Mouse (Mus musculus): Measurements from ENCODE around the gene Olfr1383.
"Not testable (repeated sequence)": the region's sequence is repeated elsewhere in the genome, so short reads cannot be mapped to it uniquely, and the experiment has no call there.

Olfr1383 gene

DNA sequence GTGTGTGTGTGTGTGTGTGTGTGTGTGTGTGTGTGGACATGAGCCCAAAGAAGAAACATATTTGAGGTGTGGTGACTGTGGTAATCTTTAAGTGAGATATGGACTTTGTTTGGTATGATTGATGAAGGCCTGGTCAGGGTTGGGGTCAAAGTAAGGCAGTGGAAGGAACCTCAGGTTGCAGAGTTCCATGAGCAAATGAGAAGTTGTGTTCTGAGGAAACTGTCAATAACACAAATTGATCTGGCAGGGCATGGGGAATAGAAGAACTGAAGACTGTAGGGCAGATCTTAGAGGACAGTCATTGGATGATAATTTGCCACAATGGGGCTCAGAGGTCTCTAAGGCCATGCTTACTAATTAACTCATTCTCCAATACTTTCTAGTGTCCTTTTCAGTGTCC, at the start of gene Olfr1383:
TSS of gene Olfr1383 (plus strand) at position 301 of the 400 bp plus-strand sequence.
- no peak for DNase-seq

DNA sequence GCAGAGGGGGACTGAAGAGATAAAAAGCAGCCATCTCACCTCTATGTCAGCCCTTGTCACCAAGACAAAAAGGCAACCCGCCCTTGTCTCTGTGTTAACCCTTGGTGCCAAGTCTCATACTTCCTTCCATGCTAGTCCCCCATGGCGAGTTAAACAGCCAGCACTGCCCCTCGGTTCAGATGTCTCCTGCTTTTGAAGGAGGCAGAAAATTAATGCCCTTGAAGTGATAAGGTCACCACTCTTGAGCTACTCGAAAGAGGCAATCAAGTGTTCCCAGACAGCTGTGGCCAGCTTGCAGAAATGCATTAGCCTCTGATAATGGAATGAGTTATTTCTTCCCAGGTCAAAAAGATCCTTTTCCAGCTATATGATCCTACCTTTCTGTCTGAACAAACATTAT, 33.5 kb upstream of the Olfr1383 start:
- no peak for DNase-seq

DNA sequence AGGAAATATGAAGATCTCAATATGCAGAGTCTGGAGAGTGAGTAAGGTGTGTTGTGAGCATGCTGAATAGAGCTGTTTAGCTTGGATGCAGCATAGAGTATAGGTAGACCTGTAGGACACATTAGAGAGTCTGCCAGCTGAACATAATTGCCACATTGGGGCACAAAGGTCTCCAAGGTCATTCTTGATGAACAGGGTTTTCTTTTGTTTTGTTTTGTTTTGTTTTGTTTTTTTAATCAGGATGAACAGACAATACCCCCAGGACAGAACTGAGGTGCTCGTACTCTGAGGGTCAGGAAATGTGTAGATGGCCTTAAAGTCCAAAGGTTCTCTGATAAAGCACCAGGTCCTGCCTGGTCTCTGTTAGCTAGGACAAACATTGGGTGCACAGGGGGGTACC, 30.7 kb upstream of the Olfr1383 start, which contains the start of gene Olfr1385:
TSS of gene Olfr1385 (plus strand) at position 301 of the 400 bp plus-strand sequence.
- DNase-seq = not testable (repeated sequence)

DNA sequence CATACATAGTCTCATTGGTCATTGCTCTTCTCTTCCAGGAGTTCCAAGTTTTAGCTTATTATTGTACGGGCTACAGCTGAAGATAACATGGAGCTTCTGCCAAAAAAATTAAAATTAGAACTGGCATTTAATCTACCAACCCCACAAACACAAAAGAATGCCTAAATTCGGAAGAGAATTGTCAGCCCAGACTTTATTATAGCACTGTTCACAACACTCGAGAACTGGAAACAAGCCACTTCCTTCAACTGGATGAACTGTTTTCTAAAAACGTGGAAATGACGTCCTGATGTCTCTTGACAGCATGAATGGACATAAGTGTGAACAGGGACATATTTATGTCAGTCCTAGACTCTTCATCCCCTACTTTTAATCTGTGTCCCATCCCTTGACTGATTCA, 1.4 kb upstream of the Olfr1383 start:
- DNase-seq = no peak

DNA sequence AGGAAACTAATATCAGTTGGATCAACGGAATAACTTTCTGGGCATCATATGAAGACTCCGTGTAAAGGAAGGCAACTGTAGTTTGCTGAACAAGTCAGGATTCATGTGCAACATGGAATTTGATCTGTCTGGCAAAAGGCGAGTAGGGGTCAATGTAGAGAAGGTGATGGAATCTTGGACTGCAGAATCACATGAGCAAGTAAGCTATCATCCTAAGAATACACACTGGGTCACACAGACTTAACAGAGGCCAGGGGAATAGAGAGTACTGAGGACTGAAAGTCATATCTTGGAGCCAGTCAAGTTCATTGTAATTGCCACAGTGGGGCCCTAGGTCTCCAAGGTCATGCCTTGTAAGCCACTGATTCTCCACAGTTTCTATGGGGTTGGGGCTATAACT, 8.5 kb downstream of the Olfr1383 start, which contains the start of gene Olfr1382:
TSS of gene Olfr1382 (plus strand) at position 301 of the 400 bp plus-strand sequence.
- DNase-seq = no peak

DNA sequence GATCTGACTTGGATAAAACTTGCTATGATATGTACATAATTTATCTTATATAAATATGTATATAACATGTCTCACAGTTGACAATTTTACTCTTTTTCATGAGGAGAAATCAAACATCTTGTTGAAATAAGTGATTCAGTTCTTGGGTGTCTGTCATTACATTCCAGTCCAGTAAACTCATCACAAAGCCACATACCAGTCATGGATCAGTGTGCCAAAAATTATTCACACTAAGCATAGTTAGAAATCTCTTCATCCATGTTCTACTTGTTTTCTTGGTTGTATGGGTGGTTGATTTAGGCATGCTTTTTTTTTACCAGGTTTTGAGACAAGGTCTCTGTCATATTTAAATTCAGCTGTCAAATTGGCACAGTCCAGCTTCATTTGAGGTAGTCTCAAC, 13.3 kb downstream of the Olfr1383 start:
- DNase-seq = no peak

DNA sequence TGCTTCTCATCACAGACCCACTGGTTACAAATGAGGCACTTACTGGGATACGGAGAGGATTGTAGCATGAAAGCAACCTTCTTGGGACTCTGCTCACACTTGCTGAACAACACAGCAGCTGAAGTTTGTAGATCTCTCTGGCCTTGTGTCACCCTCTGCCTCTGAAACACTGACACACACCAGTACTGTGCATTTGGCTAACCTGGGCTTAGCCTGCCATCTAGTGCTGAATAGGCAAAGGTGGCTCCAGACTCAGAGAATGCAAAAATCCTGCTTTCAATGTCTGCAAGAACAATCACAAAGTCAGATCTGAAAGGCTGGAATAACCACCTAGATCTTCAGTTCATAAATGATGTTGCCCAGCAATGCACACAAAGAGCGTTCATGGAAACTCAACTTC, 17.2 kb downstream of the Olfr1383 start:
- not testable (repeated sequence) for DNase-seq

DNA sequence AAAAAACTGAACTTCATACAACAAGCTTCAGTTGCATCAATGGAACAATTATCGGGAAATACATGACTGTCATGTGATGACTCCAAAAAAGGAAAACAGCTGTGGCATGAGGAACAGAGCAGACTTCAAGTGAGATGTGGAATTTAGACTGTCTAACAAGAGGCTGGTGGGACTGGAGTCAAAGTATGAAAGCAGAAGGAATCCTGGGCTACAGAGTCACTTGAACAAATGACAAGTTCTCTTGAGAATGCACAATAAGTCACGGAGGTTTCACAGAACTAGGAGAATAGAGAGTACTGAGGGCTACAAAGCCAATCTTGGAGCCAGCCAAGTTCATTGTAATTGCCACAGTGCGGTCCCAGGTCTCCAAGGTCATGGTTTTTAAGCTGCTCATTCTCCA, 23.7 kb downstream of the Olfr1383 start, which contains the start of gene Olfr1381:
TSS of gene Olfr1381 (plus strand) at position 301 of the 400 bp plus-strand sequence.
- not testable (repeated sequence) for DNase-seq

DNA sequence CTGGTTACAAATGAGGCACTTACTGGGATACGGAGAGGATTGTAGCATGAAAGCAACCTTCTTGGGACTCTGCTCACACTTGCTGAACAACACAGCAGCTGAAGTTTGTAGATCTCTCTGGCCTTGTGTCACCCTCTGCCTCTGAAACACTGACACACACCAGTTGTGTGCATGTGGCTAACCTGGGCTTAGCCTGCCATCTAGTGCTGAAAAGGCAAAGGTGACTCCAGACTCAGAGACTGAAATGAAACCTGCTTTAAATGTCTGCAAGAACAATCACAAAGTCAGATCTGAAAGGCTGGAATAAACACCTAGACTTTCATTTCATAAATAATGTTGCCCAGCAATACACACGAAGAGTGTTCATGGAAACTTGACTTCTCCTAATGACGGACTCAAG, 34.6 kb downstream of the Olfr1383 start:
- not testable (repeated sequence) for DNase-seq

DNA sequence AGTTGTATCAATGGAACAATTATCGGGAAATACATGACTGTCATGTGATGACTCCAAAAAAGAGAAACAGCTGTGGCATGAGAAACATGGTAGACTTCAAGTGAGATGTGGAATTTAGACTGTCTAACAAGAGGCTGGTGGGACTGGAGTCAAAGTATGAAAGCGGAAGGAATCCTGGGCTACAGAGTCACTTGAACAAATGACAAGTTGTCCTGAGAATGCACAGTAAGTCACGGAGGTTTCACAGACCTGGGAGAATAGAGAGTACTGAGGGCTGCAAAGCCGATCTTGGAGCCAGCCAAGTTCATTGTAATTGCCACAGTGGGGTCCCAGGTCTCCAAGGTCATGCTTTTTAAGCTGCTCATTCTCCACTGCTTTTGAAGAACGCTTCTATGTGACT, 37.1 kb downstream of the Olfr1383 start, which contains the start of gene Olfr1380:
TSS of gene Olfr1380 (plus strand) at position 301 of the 400 bp plus-strand sequence.
- DNase-seq = not testable (repeated sequence)

DNA sequence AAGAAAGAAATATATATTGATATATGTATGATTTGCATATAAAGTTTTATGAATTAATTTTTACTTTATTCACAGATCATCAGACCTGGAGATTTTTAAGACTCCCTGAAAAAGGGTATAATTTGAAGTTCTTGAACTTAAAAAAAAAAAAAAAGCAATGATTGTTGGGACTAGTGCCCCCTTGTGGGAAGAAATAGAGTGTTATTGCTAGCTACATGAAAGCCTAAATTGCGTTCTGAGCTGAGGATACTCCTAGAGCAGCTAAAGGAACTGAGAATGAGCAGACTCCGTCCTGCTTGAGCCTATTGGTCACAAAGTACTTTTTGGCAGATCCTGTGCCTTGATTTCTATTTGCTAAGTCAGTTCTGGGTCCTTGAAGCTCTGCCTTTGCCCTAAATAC, 55.6 kb downstream of the Olfr1383 start:
- peak; percentile 6 for DNase-seq

Data from lung, postnatal 36 days (tissue).